Mouse (Mus musculus) c-Kit-negative CD71-positive TER-119-positive erythroid progenitor cells, embryonic 14.5 days (primary cell): Measurements from ENCODE around the gene Dip2c.

Source experiments
- DNase-seq: peaks from one replicate; pipeline ENCODE4 v3.0.0-alpha.2; 2013; ENCODE audit warnings: low read depth, low spot score

The Dip2c gene

GRCm38 (mm10) chr13:9329307-9329915 is 53.1 kb downstream of the Dip2c start:
- DNase-seq, result no peak

DNA sequence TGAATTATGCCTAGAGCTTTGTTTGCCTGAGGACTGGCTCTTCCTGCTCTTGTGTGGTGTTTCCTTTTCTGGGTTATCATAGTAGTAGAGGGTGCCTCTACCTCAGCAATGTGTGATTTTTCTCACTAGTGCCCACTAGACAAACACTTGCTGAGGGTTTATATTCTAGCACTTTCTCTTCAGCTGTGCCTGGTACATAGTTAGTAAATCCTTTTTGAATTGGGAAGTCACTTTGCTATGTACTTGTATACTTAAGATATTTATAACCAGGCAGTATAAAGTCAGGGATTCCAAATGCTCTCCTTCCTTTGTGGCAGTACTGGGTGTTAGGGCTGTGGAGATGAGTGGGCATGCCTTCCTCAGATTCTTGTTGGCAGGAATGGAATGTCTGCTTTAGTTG is 56.9 kb downstream of the Dip2c start:
- no peak for DNase-seq

DNA sequence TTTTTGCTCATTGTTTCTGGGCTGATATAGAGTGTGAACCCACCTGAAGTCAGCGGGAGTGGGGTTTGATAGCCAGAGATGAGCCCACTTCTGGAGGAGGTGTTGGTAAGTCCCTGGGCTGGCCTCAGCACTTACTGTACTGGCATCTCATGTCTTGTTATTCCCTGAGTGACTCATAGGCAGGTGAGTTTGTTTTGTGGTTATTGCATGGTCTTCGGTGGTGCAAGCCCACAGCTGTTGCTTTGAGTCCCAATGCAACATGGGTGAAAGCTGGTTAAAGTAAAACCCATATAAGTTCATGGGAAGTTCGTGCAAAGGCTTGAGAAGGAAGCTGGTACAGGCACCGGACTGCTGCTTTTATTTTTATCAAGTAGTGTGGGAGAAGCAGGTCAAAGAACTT is 64.0 kb downstream of the Dip2c start:
- no peak for DNase-seq

- no peak for DNase-seq
These were observed 66.4 kb downstream of the Dip2c start for GRCm38 (mm10) chr13:9342696-9343095.

DNA sequence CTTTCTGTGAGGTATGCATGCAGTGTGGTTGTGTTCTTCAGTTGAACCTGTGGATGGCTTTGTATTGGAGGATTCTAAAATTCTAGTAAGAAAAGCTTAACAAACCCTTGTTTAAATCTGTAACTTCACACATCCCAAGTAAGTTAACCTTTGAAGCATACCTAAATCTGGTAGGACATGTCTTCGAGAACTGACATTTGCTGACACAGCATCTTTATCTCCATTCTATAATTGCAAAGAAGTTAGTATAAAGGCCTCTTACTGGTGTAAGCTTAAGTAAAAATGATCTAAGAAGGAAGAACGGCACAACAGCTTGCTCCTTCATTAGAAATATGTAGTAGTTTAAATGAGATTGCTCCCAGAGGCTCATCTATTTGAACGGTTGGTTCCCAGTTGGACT is 71.1 kb downstream of the Dip2c start:
- DNase-seq, result no peak

GRCm38 (mm10) chr13:9350670-9351069 is 74.3 kb downstream of the Dip2c start:
- no peak for DNase-seq

DNA sequence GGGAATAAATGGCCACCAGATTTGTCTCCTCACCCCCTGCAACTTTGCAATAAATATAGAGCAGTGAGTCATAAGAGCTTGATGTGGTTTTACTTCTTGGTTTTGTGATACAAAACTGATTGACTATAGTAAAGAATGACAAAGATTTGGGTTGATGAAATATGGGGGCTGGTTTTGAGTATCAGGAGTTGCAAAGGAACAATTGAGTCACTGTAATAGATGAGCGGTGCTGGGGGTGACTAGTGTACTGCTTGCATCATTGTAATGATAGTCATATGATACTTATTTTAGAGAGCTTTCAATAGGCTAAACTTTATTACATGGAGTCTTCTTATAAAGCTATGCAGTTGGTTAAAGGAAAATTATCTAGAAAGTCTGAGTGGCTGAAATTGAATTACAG is 77.6 kb downstream of the Dip2c start:
- no peak for DNase-seq

GRCm38 (mm10) chr13:9355331-9355730 is 79.0 kb downstream of the Dip2c start:
- no peak for DNase-seq

DNA sequence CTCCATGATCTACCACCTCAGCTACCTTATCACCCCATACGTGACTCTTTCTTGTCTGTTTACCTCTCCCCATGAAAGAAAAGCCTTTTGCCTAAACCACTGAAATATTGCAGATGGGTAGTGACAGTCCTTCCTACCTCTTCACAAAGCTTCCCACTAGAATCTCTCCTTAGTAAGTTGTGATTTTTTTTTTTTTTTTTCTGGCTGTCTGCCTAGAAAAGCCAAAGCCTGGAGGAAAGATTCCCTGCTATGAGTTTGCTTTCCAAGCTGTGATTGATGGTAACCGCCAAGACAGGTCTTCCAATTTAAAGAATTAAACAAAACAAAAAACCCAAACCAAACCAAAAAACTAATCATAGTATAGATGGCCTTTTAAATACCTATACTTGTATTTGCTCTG is 85.1 kb downstream of the Dip2c start:
- DNase-seq, result no peak

- no peak for DNase-seq
These were observed 95.1 kb downstream of the Dip2c start for GRCm38 (mm10) chr13:9371387-9371786.

- no peak for DNase-seq
These were observed 100.8 kb downstream of the Dip2c start for GRCm38 (mm10) chr13:9377130-9377529.

GRCm38 (mm10) chr13:9380740-9381410 is 104.5 kb downstream of the Dip2c start:
- no peak for DNase-seq

DNA sequence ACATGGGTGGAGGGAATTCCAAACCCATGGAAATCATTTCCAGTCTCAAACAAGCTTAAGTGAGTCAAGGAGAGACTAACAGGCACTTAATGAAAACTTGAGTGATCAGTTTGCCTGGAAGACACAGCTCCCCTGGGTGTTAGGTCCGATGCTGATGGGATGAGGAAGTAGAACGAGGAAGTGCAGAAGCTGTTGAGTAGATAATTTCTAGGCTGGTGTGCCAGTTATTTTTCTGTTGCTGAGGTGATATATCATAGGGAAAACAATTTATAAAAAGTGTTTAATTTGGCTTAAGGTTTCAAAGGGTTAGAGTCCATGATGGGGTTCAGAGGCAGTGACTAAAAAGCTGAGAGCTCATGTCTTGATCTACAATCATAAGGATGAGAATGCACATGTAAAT is 111.7 kb downstream of the Dip2c start:
- no peak for DNase-seq

GRCm38 (mm10) chr13:9389334-9389733 is 113.0 kb downstream of the Dip2c start:
- DNase-seq, result no peak

- no peak for DNase-seq
These were observed 114.0 kb downstream of the Dip2c start for GRCm38 (mm10) chr13:9390204-9390804.

DNA sequence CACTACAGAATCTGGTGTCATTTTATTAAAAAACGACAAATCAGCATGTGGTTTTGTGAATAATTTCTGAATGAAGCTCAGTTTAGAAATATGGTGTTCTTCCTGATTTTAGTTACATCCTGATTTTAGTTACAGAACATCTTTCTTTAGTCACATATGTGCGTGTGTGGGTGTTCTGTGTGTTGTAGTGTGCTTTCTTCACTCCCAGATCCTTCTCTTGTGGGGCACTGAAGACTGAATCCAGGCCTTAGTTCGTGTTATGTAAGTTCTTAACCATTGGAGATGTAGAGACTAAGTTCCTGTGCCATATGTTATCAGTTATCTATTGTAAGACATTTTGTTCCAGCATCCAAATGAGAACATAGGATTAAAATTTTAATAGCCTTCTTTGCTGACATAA is 117.1 kb downstream of the Dip2c start:
- no peak for DNase-seq

DNA sequence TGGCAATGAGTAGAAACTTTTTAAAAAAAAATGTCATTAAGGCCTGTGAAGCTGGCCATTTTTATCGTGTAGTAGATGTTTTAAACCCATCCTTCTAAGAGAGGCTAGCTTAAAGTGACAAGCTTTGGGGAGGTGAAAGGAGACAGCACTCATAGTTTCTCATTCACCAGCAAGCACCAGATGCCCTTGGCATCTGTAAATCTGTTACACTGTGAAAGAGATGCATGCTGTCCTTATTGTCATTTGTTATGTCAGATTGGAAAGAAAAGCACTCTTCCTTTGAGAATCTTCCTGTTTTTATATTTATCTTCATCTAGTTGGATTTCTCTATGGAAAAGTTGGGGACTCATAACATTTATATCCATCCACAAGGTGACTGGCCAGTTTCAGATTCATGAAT is 119.0 kb downstream of the Dip2c start:
- DNase-seq, result no peak

DNA sequence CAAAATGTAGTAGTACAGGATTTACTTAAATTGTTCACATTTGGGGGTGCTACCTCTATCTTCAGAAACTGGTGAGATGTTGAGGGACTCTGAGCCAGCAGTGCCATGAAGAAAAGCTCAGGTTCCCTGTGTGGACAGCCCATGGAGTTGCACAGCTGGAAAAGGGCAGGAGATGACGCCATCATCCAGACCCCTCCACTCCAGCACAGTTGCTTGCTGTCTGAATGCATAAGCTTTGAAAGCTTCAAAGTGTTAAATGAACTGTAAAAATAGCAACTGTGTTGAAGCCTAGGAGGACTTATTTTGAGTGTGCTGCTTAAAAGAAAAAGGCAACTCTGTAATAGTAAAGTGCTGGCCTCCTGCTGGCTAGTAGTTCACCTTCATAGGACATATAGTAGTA is 122.5 kb downstream of the Dip2c start:
- no peak for DNase-seq

- DNase-seq, result no peak
These were observed 129.1 kb downstream of the Dip2c start for GRCm38 (mm10) chr13:9405399-9405798.

DNA sequence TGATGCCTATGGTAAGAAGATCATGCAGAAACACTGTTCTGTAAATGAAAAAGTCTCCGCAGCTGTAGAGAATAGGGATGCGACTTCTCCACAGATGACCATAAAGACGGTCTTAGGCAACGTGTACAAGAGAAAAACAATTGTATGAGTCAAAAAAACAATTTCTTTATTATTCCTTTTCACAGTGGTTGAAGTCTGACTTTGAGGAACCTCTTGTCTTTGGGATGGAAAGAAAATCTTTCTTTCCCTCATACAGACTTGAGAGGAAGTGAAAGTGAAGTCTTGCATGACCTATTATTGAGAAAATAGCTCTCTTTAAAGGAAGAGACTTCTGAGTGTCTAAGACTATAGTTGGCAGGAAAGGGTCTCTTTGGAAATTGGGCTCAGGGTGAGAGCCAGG is 132.7 kb downstream of the Dip2c start:
- no peak for DNase-seq

DNA sequence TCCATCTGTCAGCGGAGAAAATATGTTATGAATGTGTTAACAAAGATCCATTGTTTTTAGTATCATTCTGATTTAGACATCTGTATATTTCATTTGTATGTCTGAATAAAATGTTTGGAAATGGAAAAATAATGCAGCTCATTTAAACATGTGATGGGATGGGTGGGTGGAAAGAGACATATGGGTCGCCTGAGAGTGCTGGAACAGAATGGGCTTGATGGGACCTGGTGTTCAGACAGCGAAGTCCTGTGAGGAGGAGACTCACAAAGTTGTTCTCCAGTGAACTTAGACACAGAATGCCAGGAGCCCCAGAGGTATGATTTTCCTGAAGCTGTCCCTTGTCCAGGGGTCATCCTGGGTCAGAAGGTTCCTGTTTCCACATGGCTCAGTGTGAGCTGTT is 142.1 kb downstream of the Dip2c start:
- no peak for DNase-seq

DNA sequence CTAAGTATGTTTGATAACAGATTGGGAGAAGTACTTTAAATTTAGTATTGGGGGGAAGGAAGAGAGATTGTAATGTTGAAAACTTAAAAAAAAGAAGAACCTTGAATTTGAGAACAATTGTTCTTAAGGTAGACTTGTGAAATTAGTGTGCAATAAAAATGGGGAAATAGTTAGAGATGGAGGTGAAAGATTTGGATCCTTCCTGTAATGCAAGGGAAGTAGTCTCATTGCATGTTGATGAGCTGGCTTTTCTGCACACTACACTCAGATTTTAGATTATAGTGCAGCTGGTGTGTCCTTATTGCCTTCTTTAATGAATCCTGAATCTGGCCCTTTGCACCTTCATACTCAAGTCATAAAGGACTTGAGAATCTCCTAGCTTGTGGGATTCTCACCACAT is 142.9 kb downstream of the Dip2c start:
- no peak for DNase-seq

GRCm38 (mm10) chr13:9421949-9422348 is 145.6 kb downstream of the Dip2c start:
- DNase-seq, result no peak
